Mouse (Mus musculus) liver, embryonic 16.5 days (tissue): Measurements from ENCODE around the gene Alox8. TPM values are rescaled to one million over a fixed set of nuclear protein-coding genes. Genes with fewer than 3 reads are reported as not detected.

Experiments used
- ATAC-seq: fragments of 200-750 bp; cut with Nextera tagmentation; 2 replicates; pipeline ENCODE4 v1.8.0; 2017; ENCODE audit warnings: low read depth, mild to moderate bottlenecking, moderate number of reproducible peaks, moderate library complexity
- H3K27ac ChIP-seq: fragments of 300-500 bp; sonication (generic); 2 replicates; pipeline ENCODE4 v1.5.1; 2014; ENCODE audit warnings: mild to moderate bottlenecking, low read length
- H3K27me3 ChIP-seq: fragments of 300-500 bp; sonication (generic); 2 replicates; pipeline ENCODE4 v1.6.1; 2014; ENCODE audit warnings: low read depth, low read length, mixed read lengths; ENCODE audit not compliant: control insufficient read depth, insufficient read depth
- H3K36me3 ChIP-seq: fragments of 300-500 bp; sonication (generic); 2 replicates; pipeline ENCODE4 v1.6.1; 2014; ENCODE audit warnings: mild to moderate bottlenecking; ENCODE audit not compliant: control insufficient read depth, insufficient read depth
- H3K4me1 ChIP-seq: fragments of 300-500 bp; sonication (generic); 2 replicates; pipeline ENCODE4 v1.6.1; 2014; ENCODE audit warnings: low read depth, low read length, mixed read lengths; ENCODE audit not compliant: control insufficient read depth
- H3K4me2 ChIP-seq: fragments of 300-500 bp; sonication (generic); 2 replicates; pipeline ENCODE4 v1.6.1; 2014; ENCODE audit warnings: low read depth, low read length, mixed read lengths
- H3K4me3 ChIP-seq: fragments of 300-500 bp; sonication (generic); 2 replicates; pipeline ENCODE4 v1.5.1; 2014; ENCODE audit warnings: low read depth, mild to moderate bottlenecking, low read length
- H3K9ac ChIP-seq: fragments of 300-500 bp; sonication (generic); 2 replicates; pipeline ENCODE4 v1.6.1; 2014; ENCODE audit warnings: low read depth, low read length
- H3K9me3 ChIP-seq: fragments of 300-500 bp; sonication (generic); replicated peaks from 2 replicates; pipeline ENCODE4 v1.6.1; 2016; ENCODE audit warnings: low read length; ENCODE audit not compliant: control insufficient read depth
- WGBS: fragments of 180-500 bp; shearing (Covaris S2); extraction: QIAGEN DNeasy Blood & Tissue Kit; methylation state at CpG from one replicate; pipeline ENCODE4 v1.1.7; 2014; ENCODE audit not compliant: insufficient replicate concordance; 5-methylcytosine and 5-hydroxymethylcytosine counted together
- polyA plus RNA-seq: library from polyadenylated mRNA; unstranded; fragments of >200 nt; fragmentation: Nextera tagmentation; extraction: Ambion mirVana; gene quantifications from 2 replicates; pipeline ENCODE4 v1.2.1, GENCODE M21; 2015

The Alox8 gene
- polyA plus RNA-seq, 1 experiment from 2014 or later = 0.08 TPM

DNA sequence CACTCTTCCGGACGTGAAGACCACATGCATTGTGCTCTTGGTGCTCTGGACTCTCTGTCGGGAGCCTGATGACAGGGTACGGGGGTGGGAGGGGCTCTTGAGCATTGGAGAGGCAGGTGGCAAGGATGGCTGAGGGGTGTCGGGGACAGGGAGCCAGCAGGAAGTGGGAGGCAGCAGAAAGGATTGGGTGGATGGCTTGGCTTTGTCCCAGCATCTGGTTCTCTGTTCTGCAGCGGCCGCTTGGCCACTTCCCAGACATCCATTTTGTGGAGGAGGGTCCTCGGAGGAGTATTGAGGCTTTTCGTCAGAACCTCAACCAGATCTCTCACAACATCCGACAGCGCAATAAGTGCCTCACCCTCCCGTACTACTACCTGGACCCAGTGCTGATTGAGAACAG lies 28.3 kb downstream of the Alox8 start:
- no peaks in the 10 kb centered on the region for H3K9me3 ChIP-seq
- no peak overlapping the region for H3K27ac ChIP-seq
- WGBS = 69% methylated on average over 12 of the region's 12 CpGs
- H3K4me3 ChIP-seq = no peak overlapping the region
- H3K27me3 ChIP-seq = no peaks in the 10 kb centered on the region; the same call in 1 of the 2 replicates
- no peak for ATAC-seq
- H3K9ac ChIP-seq = no peak overlapping the region
- no peak overlapping the region for H3K4me2 ChIP-seq
- H3K4me1 ChIP-seq = no peaks in the 10 kb centered on the region
- H3K36me3 ChIP-seq = no peaks in the 10 kb centered on the region

DNA sequence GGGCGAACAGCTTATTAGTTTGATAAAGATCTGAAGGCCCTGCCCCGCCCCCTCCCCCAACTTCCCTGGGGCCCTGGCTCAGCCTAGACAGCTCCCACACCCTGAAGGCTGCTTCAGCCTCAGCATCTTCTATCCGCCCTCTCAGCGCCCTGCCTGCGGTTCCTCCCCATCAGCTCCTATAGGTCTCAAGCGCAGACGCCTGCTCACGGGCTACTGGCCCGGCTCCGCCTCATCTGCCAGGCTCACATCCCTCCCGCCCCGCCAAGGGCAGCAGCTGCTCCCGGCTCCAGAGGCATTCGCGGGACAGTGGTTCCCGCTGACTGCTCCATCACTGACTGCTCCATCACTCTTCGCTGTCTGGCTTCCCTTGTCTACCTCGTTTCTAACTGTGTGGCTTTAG lies 40.8 kb downstream of the Alox8 start, which contains the start of gene Alox12b:
Gene Alox12b, plus strand, starts transcription at position 190 of the 400 bp plus-strand sequence.
- no peak within 1 kb of the TSS for H3K4me2 ChIP-seq
- H3K4me3 ChIP-seq = no peak within 1 kb of the TSS
- no peaks in the 10 kb centered on the region for H3K9me3 ChIP-seq
- 6% methylated on average over 18 of the region's 18 CpGs for WGBS
- no peaks in the 10 kb centered on the region; the same call in 1 of the 2 replicates for H3K4me1 ChIP-seq
- H3K36me3 ChIP-seq = no peaks in the 10 kb centered on the region
- peaks cover 15% of the 10 kb centered on the region for H3K27me3 ChIP-seq
- ATAC-seq = no peak
- no peak within 1 kb of the TSS for H3K9ac ChIP-seq
- H3K27ac ChIP-seq = no peak within 1 kb of the TSS

GRCm38 (mm10) chr11:69155351-69155750 lies 42.3 kb downstream of the Alox8 start:
- no peak overlapping the region for H3K27ac ChIP-seq
- H3K9ac ChIP-seq = no peak overlapping the region
- peaks cover 17% of the 10 kb centered on the region for H3K27me3 ChIP-seq
- 4% methylated on average over 1 of the region's 1 CpGs for WGBS
- H3K4me2 ChIP-seq = no peak overlapping the region
- no peaks in the 10 kb centered on the region for H3K9me3 ChIP-seq
- H3K36me3 ChIP-seq = no peaks in the 10 kb centered on the region
- H3K4me3 ChIP-seq = no peak overlapping the region
- no peaks in the 10 kb centered on the region; the same call in 1 of the 2 replicates for H3K4me1 ChIP-seq
- no peak for ATAC-seq

DNA sequence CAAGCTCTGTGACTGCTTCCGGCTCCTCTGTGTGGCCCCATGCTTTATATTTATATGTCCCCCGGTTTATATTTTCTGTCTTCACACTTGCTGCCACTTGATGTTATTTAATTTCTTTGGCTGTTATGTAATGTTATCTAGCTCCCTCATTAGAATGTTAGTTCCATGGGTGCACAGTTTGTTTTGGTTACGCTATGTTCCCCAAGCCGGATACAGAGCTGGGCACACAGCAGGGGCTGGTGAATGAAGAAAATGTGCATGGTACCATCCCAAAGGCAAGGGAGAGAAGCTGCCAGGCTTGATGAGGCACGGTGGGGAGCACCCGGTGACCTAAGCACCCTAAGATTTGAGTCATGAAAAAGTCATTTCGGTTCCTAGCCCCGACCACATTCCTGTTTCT lies 43.8 kb downstream of the Alox8 start:
- Histone ChIP-seq H3K9me3 (no peaks in the 10 kb centered on the region), H3K4me1 (no peaks in the 10 kb centered on the region; the same call in 1 of the 2 replicates), H3K4me3 (no peak overlapping the region), H3K27ac (no peak overlapping the region), H3K9ac (no peak overlapping the region), H3K36me3 (no peaks in the 10 kb centered on the region), H3K27me3 (peaks cover 17% of the 10 kb centered on the region), H3K4me2 (no peak overlapping the region)
- ATAC-seq = no peak
- WGBS = 58% methylated on average over 8 of the region's 8 CpGs

- WGBS = 63% methylated on average over 6 of the region's 6 CpGs
- Histone ChIP-seq H3K4me2 (0 out of 2 replicates have a peak overlapping the region, but pooled peaks have one; percentile 0), H3K9ac (no peak overlapping the region)
These were observed 46.6 kb downstream of the Alox8 start for GRCm38 (mm10) chr11:69151004-69151403.

DNA sequence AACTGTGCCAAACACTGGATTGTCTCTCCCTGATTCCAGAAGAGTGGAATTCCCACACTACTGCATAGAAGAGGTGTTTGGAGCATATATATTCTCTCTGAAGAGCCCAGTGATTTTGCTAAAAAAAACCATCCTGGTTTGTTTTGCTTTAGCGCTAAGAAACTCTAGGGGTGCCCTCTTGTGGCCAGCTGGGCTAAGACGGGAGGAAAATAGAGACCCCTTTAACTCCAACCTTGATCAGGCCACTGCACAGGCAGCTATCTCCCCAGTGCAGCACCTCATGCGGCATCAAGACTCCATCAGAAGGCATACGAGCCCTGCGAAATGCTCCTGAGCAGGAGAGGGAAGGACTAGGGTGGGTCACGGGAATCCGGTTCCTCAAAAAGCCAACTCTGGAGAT lies 47.2 kb downstream of the Alox8 start:
- no peak overlapping the region for H3K9ac ChIP-seq
- H3K4me3 ChIP-seq = no peak overlapping the region
- no peaks in the 10 kb centered on the region for H3K9me3 ChIP-seq
- H3K36me3 ChIP-seq = no peaks in the 10 kb centered on the region
- WGBS = 3% methylated on average over 7 of the region's 7 CpGs
- no peaks in the 10 kb centered on the region; the same call in 1 of the 2 replicates for H3K4me1 ChIP-seq
- H3K27ac ChIP-seq = no peak overlapping the region
- no peak for ATAC-seq
- H3K27me3 ChIP-seq = 0 out of 2 replicates have a peak, but pooled peaks cover 2% of the 10 kb centered on the region
- H3K4me2 ChIP-seq = 0 out of 2 replicates have a peak overlapping the region, but pooled peaks have one; percentile 0

More at GRCm38 (mm10) chr11:69151004-69151403, 46.6 kb downstream of the Alox8 start:
- Histone ChIP-seq H3K27me3 (0 out of 2 replicates have a peak, but pooled peaks cover 2% of the 10 kb centered on the region), H3K27ac (no peak overlapping the region), H3K36me3 (no peaks in the 10 kb centered on the region), H3K4me3 (no peak overlapping the region), H3K4me1 (no peaks in the 10 kb centered on the region; the same call in 1 of the 2 replicates), H3K9me3 (no peaks in the 10 kb centered on the region)
- ATAC-seq = no peak

GRCm38 (mm10) chr11:69149728-69150127 lies 47.9 kb downstream of the Alox8 start:
- Histone ChIP-seq H3K4me1 (no peaks in the 10 kb centered on the region), H3K9me3 (no peaks in the 10 kb centered on the region), H3K4me2 (no peak overlapping the region), H3K4me3 (no peak overlapping the region), H3K36me3 (no peaks in the 10 kb centered on the region), H3K9ac (no peak overlapping the region), H3K27ac (no peak overlapping the region), H3K27me3 (0 out of 2 replicates have a peak, but pooled peaks cover 2% of the 10 kb centered on the region)
- WGBS = 67% methylated on average over 6 of the region's 6 CpGs
- ATAC-seq = no peak

GRCm38 (mm10) chr11:69148451-69148960 lies 49.1 kb downstream of the Alox8 start:
- H3K4me3 ChIP-seq = no peak overlapping the region
- H3K27ac ChIP-seq = no peak overlapping the region
- H3K36me3 ChIP-seq = no peaks in the 10 kb centered on the region
- H3K9ac ChIP-seq = no peak overlapping the region
- H3K4me2 ChIP-seq = no peak overlapping the region
- 66% methylated on average over 5 of the region's 5 CpGs for WGBS
- H3K27me3 ChIP-seq = 0 out of 2 replicates have a peak, but pooled peaks cover 2% of the 10 kb centered on the region
- H3K4me1 ChIP-seq = no peaks in the 10 kb centered on the region
- no peaks in the 10 kb centered on the region for H3K9me3 ChIP-seq
- ATAC-seq = no peak

DNA sequence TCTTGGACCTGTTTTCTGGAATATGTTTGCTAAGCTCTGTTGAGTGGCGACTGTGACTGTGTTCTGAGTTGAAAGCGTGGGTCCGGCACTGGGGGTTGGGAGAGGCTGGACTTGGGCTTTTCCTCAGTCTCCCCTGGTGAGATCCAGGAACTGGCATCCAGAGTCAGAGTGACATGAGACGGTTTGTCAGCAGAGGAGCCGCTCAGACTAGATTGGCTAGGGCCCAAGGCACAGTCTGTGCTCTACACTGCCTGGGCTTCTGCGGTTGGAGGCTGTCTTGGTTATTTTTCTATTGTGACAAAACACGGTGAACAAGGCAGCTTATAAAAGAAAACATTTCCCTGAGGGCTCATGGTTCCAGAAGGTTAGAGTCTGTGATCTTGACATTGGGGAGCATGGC lies 50.1 kb downstream of the Alox8 start:
- no peaks in the 10 kb centered on the region for H3K4me1 ChIP-seq
- no peaks in the 10 kb centered on the region for H3K9me3 ChIP-seq
- H3K4me3 ChIP-seq = no peak overlapping the region
- no peak overlapping the region for H3K27ac ChIP-seq
- no peak for ATAC-seq
- 0 out of 2 replicates have a peak, but pooled peaks cover 2% of the 10 kb centered on the region for H3K27me3 ChIP-seq
- no peak overlapping the region for H3K4me2 ChIP-seq
- H3K36me3 ChIP-seq = no peaks in the 10 kb centered on the region
- WGBS = 57% methylated on average over 7 of the region's 7 CpGs
- H3K9ac ChIP-seq = no peak overlapping the region
